Mouse (Mus musculus): ENCODE results near the gene Ets2.

DNA sequence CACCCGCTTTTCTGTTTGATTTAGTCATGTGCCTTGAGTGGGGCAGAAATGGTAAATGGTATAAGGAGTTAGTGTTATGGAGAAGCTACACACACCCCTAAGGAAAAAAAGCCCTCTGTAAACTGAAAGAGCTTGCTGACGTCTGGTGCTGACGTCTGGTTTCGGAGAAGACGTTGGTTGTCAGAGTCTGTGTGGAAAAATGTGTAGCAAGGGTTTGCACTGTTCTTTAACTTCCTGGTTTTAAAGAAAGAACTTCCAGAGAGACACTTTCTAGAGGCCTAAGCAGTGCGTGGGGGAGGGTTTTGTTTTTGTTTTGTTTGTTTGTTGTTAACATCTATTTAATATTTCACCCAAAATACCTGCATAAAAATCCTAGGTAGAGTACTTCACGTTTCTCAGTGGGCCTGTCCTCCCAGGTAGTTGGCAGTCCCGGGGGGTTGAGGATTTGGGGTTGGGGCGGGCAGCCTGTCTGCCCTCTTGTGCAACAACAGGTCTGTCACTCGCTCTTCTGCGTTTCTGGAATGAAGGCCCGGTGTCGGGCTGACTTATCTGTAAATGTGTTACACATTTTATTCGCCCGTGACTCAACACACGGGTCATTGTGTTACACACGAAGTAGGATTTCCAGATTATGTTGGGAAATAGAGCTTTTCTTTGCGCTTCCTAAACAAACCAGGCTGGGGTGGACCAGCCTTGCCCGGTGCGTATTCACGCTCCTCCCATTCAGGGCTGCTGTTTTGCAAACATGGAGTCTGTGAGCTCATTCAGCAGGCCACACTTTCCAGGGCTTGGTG is 6.5 kb downstream of the Ets2 start:
- TF ChIP-seq CTCF (IDR thresholded peaks at IDR 0.05; ENCODE audit: low read depth, low read length) (no peak), TAL1 (conservative IDR thresholded peaks at IDR 0.05; ENCODE audit: low read depth, low read length) (no peak), GATA1 (IDR thresholded peaks at IDR 0.05; ENCODE audit: borderline replicate concordance, low read length) (no peak), GATA2 (IDR thresholded peaks at IDR 0.05; ENCODE audit: borderline replicate concordance, low read depth, low read length) (no peak), POLR2AphosphoS5 (IDR thresholded peaks at IDR 0.05; ENCODE audit: insufficient replicate concordance, low read depth, low read length) (no peak)
